8 mouse cellular contexts compared by ENCODE assay signal in the genomic region with DNA sequence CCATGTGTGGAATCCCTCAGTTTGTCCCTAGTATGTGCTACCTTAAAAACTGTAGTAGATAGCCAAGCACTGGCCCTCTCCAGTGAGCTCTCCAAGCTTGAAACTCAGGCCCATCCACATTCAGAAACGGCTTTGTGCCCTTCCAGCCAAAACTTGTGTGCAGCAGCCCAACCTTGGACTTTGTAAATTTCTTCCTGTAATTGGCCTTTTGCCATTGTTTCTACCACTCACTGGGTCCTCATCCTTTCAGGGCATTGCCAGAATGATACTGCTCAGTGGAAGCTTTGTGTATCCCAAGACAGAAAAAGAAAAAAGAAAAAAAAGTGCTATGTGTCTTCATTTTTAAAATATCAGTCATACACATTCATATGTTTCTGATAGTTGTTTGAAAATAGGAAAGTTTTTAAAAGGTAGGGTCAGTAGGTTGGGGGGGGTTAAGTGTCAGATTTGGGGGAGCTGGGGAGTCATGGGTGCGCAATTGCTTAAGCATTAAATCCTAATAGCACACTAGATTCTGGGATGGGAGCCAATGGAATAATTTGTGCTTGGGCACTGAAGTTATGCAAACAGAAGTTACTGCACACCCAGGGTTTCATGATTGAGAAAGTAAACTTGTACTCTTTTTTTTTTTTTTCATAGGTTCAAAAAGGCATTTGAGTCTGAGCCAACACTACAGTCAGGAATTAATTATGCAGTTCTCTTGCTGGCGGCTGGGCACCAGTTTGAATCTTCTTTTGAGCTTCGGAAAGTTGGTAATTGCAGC.
DNase-seq lines count a peak whose midpoint lies in the region; ATAC-seq lines count a peak whose summit lies in the region.
"Had no signal": no experiment of that assay in that cellular context is flagged by ENCODE, and none has a peak within 500 bp of the region (broad histone marks: within the 10 kb centered on the region; RNA-seq: fewer than 3 reads in every experiment).

No protein-coding gene starts in this region.

- no peak overlapping the region for H3K4me2 ChIP-seq in hindbrain, embryonic 15.5 days
- H3K4me2 ChIP-seq in hindbrain, embryonic 13.5 days = no peak overlapping the region
- no peak overlapping the region for H3K4me2 ChIP-seq in intestine, embryonic 16.5 days (ENCODE audit: low read depth, low read length)
- H3K4me2 ChIP-seq: embryonic facial prominence, embryonic 12.5 days had no signal

- peak; percentile 59; the same call in 1 of the 2 replicates for ATAC-seq in hindbrain, embryonic 15.5 days (ENCODE audit: low FRiP score, low read depth)
- ATAC-seq in hindbrain, embryonic 13.5 days (ENCODE audit: low FRiP score) = no peak
- ATAC-seq in intestine, embryonic 16.5 days = peak; percentile 36; the same call in 1 of the 2 replicates

- no peak overlapping the region for H3K27ac ChIP-seq in hindbrain, embryonic 15.5 days (replicated peaks)
- no peak overlapping the region for H3K27ac ChIP-seq in hindbrain, embryonic 13.5 days
- peak overlapping the region; percentile 48; the same call in 1 of the 2 replicates for H3K27ac ChIP-seq in intestine, embryonic 16.5 days (ENCODE audit: low read length)
- H3K27ac ChIP-seq: embryonic facial prominence, embryonic 12.5 days had no signal

- no peak overlapping the region for H3K9ac ChIP-seq in hindbrain, embryonic 15.5 days
- no peak overlapping the region for H3K9ac ChIP-seq in hindbrain, embryonic 13.5 days
- no peak overlapping the region for H3K9ac ChIP-seq in intestine, embryonic 16.5 days (ENCODE audit: low read depth, low read length)
- H3K9ac ChIP-seq: embryonic facial prominence, embryonic 12.5 days had no signal

- peak; percentile 59 for DNase-seq in adrenal gland, postnatal 14 days
- peak; percentile 78 for DNase-seq in lung, postnatal 10 days
- DNase-seq in right cerebral cortex, adult 2 months (ENCODE audit: low spot score in 2 of 2) = no peak
- DNase-seq in cerebellum, adult 11 months = no peak

- H3K4me1 ChIP-seq in hindbrain, embryonic 15.5 days (replicated peaks) = no peaks in the 10 kb centered on the region
- peaks cover 4% of the 10 kb centered on the region; the same call in 1 of the 2 replicates for H3K4me1 ChIP-seq in hindbrain, embryonic 13.5 days (replicated peaks)
- H3K4me1 ChIP-seq in intestine, embryonic 16.5 days (ENCODE audit: control insufficient read depth, insufficient read depth, low read length) = peaks cover 3% of the 10 kb centered on the region; the same call in 1 of the 2 replicates
- H3K4me1 ChIP-seq: embryonic facial prominence, embryonic 12.5 days had no signal

- H3K9me3 ChIP-seq in hindbrain, embryonic 15.5 days = no peaks in the 10 kb centered on the region
- H3K9me3 ChIP-seq in hindbrain, embryonic 13.5 days = no peaks in the 10 kb centered on the region
- H3K9me3 ChIP-seq in intestine, embryonic 16.5 days (ENCODE audit: control insufficient read depth, low read length) = no peaks in the 10 kb centered on the region
- H3K9me3 ChIP-seq: embryonic facial prominence, embryonic 12.5 days had no signal

- no peaks in the 10 kb centered on the region for H3K27me3 ChIP-seq in hindbrain, embryonic 15.5 days
- H3K27me3 ChIP-seq in hindbrain, embryonic 13.5 days = no peaks in the 10 kb centered on the region; the same call in 1 of the 2 replicates
- H3K27me3 ChIP-seq in intestine, embryonic 16.5 days (replicated peaks; ENCODE audit: control insufficient read depth, insufficient read depth, low read length) = no peaks in the 10 kb centered on the region
- H3K27me3 ChIP-seq: embryonic facial prominence, embryonic 12.5 days had no signal

- no peak overlapping the region for H3K4me3 ChIP-seq in hindbrain, embryonic 15.5 days
- no peak overlapping the region for H3K4me3 ChIP-seq in hindbrain, embryonic 13.5 days
- no peak overlapping the region for H3K4me3 ChIP-seq in intestine, embryonic 16.5 days (ENCODE audit: low read length)
- H3K4me3 ChIP-seq: embryonic facial prominence, embryonic 12.5 days had no signal

- H3K36me3 ChIP-seq in hindbrain, embryonic 15.5 days = no peaks in the 10 kb centered on the region
- no peaks in the 10 kb centered on the region for H3K36me3 ChIP-seq in hindbrain, embryonic 13.5 days
- no peaks in the 10 kb centered on the region for H3K36me3 ChIP-seq in intestine, embryonic 16.5 days (ENCODE audit: control insufficient read depth, insufficient read depth, low read length)
- H3K36me3 ChIP-seq: embryonic facial prominence, embryonic 12.5 days had no signal

- WGBS in hindbrain, embryonic 15.5 days = 52% methylated on average over 4 of the region's 4 CpGs
- 60% methylated on average over 4 of the region's 4 CpGs for WGBS in hindbrain, embryonic 13.5 days
- 40% methylated on average over 4 of the region's 4 CpGs for WGBS in intestine, embryonic 16.5 days

Comparison
In these comparisons a context has a peak if more than half of its experiments do, and no peak if none do; other contexts are left out.
1. DNase-seq: peak in adrenal gland, postnatal 14 days (single experiment) and lung, postnatal 10 days (single experiment); none in right cerebral cortex, adult 2 months (0 of 2) and cerebellum, adult 11 months (single experiment).